Mouse (Mus musculus) midbrain, postnatal 0 days (tissue): ENCODE data around the gene Nemp2. TPM values are rescaled to one million over a fixed set of nuclear protein-coding genes. Genes with fewer than 3 reads are reported as not detected.
"Not testable (repeated sequence)": the region's sequence is repeated elsewhere in the genome, so short reads cannot be mapped to it uniquely, and the experiment has no call there.

Source experiments
- ATAC-seq: fragments of 200-750 bp; cut with Nextera tagmentation; 2 replicates; pipeline ENCODE4 v1.8.0; 2017; ENCODE audit warnings: moderate number of reproducible peaks, mild to moderate bottlenecking, moderate TSS enrichment, moderate library complexity; ENCODE audit not compliant: low FRiP score
- DNase-seq: peaks from one replicate; pipeline ENCODE4 v3.0.0-alpha.2; 2015; ENCODE audit warnings: low spot score
- H3K27ac ChIP-seq: fragments of 300-500 bp; sonication (generic); 2 replicates; pipeline ENCODE4 v1.5.1; 2014; ENCODE audit warnings: low read depth, mild to moderate bottlenecking, low read length, mixed read lengths
- H3K27me3 ChIP-seq: fragments of 300-500 bp; sonication (generic); 2 replicates; pipeline ENCODE4 v1.6.1; 2014; ENCODE audit warnings: low read length, control low read depth, mixed read lengths; ENCODE audit not compliant: insufficient read depth
- H3K36me3 ChIP-seq: fragments of 300-500 bp; sonication (generic); 2 replicates; pipeline ENCODE4 v1.6.1; 2014; ENCODE audit warnings: low read length, control low read depth, mixed read lengths; ENCODE audit not compliant: insufficient read depth
- H3K4me1 ChIP-seq: fragments of 300-500 bp; sonication (generic); 2 replicates; pipeline ENCODE4 v1.6.1; 2014; ENCODE audit warnings: mild to moderate bottlenecking, control low read depth, antibody characterized with exemption, low read length, mixed read lengths; ENCODE audit not compliant: insufficient read depth
- H3K4me2 ChIP-seq: fragments of 300-500 bp; sonication (generic); 2 replicates; pipeline ENCODE4 v1.6.1; 2014; ENCODE audit warnings: low read depth, mild to moderate bottlenecking, low read length, mixed read lengths; ENCODE audit not compliant: poor library complexity, severe bottlenecking
- H3K4me3 ChIP-seq: fragments of 300-500 bp; sonication (generic); 2 replicates; pipeline ENCODE4 v1.5.1; 2014; ENCODE audit warnings: low read depth, mild to moderate bottlenecking, low read length, moderate library complexity
- H3K9ac ChIP-seq: fragments of 300-500 bp; sonication (generic); replicated peaks from 2 replicates; pipeline ENCODE4 v1.6.1; 2014; ENCODE audit warnings: mild to moderate bottlenecking, low read length, moderate library complexity, mixed read lengths; ENCODE audit not compliant: poor library complexity, severe bottlenecking
- H3K9me3 ChIP-seq: fragments of 300-500 bp; sonication (generic); 2 replicates; pipeline ENCODE4 v1.6.1; 2016; ENCODE audit warnings: low read length, control low read depth
- CTCF ChIP-seq: IDR thresholded peaks from 2 replicates; pipeline ENCODE4 v1.5.1; 2016; ENCODE audit warnings: antibody characterized with exemption, mild to moderate bottlenecking
- WGBS: fragments of 180-500 bp; shearing (Covaris S2); extraction: QIAGEN DNeasy Blood & Tissue Kit; methylation state at CpG from one replicate; pipeline ENCODE4 v1.1.7; 2014; 5-methylcytosine and 5-hydroxymethylcytosine counted together
- polyA plus RNA-seq: library from polyadenylated mRNA; unstranded; fragments of >200 nt; fragmentation: Nextera tagmentation; extraction: Ambion mirVana; gene quantifications from 2 replicates; pipeline ENCODE4 v1.2.1, GENCODE M21; 2015
- total RNA-seq: library from RNA; depleted of rRNA; stranded (reverse); fragments of >200 nt; gene quantifications from 2 replicates; pipeline ENCODE4 v1.2.3, GENCODE M21; 2014; rRNA removed

The Nemp2 gene
- total and polyA plus RNA-seq, 2 experiments from 2014 or later = 3.4 to 7.5 TPM

DNA sequence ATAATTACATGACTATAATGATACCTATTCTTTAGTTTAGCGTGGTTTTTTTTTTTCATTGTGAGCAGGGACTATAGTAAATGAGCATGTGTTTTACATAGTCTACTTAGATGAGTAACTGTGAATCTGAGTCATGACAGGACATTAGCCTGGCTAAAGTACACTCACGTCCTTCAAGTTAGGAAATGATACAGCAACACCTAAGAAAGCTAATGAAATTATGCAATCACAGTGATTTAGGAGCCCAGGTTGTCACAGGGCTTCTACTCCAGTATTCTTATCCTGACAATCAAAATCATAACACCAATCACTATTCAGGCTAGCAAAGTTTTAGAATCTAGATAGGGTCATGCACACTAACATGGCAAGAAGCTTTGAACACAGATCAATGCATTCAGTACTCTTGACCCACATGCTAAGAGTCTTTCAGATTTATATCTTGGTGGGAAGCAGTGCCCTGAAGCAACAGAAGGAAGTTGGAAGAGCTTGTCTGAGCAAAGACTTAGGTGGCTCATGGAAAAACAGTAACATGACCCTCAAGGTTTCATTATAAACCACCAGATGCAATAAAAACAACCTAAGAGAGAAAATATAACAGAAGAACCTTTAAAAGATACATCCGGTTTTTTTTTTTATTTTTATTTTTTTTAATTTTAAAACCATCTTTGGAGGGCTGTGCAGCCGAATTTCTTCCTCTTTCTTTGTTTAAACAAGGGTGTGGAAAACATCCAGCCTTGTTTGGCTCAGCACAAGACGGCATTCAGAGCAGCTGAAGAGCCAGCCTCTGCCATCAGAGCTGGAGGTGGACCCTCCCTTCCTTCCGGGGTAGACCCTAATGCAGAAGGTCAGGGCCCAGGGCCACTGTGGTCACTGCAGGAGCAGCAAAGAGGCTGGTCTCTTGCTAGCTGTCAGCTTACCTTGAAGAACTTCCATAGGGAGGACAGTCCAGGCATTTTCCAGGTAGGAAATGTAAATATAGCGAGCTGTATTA lies 45.4 kb downstream of the Nemp2 start:
- Histone ChIP-seq H3K36me3 (no peaks in the 10 kb centered on the region), H3K4me1 (no peaks in the 10 kb centered on the region), H3K4me3 (no peak overlapping the region), H3K27ac (no peak overlapping the region), H3K4me2 (no peak overlapping the region), H3K9ac (no peak overlapping the region), H3K9me3 (no peaks in the 10 kb centered on the region), H3K27me3 (no peaks in the 10 kb centered on the region)
- no peak for ATAC-seq
- no peak for DNase-seq
- 77% methylated on average over 7 of the region's 7 CpGs for WGBS
- TF ChIP-seq CTCF = no peak

DNA sequence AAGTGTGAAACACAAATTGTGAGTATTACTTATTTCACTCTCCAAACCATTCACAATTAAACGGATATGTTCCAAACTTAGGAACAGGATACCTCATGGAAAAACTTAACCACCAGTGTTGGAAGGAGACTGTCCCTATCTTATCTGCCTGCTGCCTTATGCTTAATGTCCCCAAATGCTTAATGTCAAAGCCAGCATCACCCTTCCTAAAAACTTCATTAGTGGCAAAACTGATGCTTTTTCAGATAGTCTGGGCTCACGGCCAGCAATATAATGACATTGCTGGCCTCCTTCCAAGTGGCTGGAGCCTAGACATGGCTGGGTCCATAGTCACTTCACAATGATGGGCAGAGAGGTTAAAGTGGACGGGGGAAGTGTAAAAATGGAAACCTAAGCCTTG lies 46.1 kb downstream of the Nemp2 start:
- Histone ChIP-seq H3K36me3 (no peaks in the 10 kb centered on the region), H3K4me2 (no peak overlapping the region), H3K27me3 (no peaks in the 10 kb centered on the region), H3K27ac (no peak overlapping the region), H3K4me3 (no peak overlapping the region), H3K9me3 (no peaks in the 10 kb centered on the region), H3K9ac (no peak overlapping the region), H3K4me1 (no peaks in the 10 kb centered on the region)
- no peak for TF ChIP-seq CTCF
- DNase-seq (peak; percentile 68), ATAC-seq (no peak; the same call in 1 of the 2 replicates)
- WGBS = 64% methylated on average over 3 of the region's 3 CpGs

DNA sequence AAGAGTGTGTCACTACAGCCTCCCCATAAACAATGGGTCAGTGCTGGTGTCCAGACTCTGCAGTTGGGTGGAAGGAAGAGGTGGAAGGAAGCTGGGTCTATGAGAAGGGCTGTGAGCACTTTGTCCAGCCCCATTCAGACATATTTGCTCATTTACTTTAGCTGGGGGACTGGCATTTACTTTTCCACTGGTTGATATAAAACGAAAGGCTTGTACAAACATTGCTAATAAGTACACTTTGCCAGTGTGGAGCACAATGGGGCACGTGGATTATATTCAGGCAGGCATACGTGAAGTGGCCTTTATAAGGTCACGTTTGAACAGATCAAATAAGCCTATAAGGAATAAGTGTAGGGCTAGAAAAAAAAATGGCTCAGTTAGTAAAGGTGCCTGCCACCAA lies 53.0 kb downstream of the Nemp2 start:
- Histone ChIP-seq H3K27me3 (no peaks in the 10 kb centered on the region), H3K9ac (no peak overlapping the region), H3K4me2 (no peak overlapping the region), H3K27ac (no peak overlapping the region), H3K9me3 (no peaks in the 10 kb centered on the region), H3K36me3 (no peaks in the 10 kb centered on the region), H3K4me1 (no peaks in the 10 kb centered on the region), H3K4me3 (no peak overlapping the region)
- DNase-seq (no peak), ATAC-seq (no peak)
- TF ChIP-seq CTCF = no peak
- WGBS = 74% methylated on average over 4 of the region's 4 CpGs

DNA sequence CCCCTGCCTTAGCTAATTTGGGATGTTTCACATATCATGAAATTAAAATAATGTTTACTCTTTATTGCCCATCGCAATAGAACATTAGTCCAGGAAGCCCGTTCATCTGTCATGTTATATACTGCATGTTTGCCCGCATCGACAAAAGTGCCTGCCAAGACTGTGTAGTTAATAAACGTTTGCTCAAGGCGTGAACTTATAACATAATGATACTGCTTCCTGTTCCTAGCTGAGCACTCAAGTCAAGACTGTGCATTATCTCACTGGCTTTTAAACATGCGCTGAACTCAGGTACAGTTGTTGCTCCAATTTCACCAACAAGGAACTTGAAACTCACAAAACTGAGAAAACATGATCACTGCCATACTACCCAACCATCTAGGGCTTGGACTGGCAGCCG lies 57.1 kb downstream of the Nemp2 start:
- WGBS = 96% methylated on average over 8 of the region's 8 CpGs
- Histone ChIP-seq H3K4me1 (no peaks in the 10 kb centered on the region), H3K9ac (no peak overlapping the region), H3K36me3 (no peaks in the 10 kb centered on the region), H3K4me3 (no peak overlapping the region), H3K4me2 (no peak overlapping the region), H3K27ac (no peak overlapping the region), H3K27me3 (no peaks in the 10 kb centered on the region), H3K9me3 (no peaks in the 10 kb centered on the region)
- DNase-seq = no peak
- TF ChIP-seq CTCF = no peak
- no peak for ATAC-seq

DNA sequence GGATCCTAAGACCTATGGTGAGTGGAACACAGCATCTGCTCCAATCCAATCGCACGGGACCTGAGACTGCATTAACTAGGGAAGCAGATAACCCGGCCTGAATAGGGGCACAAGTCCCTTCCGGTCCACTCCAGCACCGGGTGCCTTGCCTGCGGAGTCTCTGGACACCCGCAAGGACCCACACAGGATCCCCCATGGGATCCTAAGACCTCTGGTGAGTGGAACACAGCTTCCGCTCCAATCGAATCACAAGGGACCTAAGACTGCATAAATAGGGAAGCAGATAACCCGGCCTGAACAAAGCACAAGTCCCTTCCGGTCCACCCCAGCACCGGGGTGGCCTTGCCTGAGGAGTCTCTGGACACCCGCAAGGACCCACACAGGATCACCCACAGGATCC lies 64.0 kb downstream of the Nemp2 start:
- DNase-seq = not testable (repeated sequence)

More for the DNA sequence above, 64.0 kb downstream of the Nemp2 start:
- H3K9ac ChIP-seq, ATAC-seq, H3K36me3 ChIP-seq, H3K27me3 ChIP-seq, H3K9me3 ChIP-seq, H3K4me1 ChIP-seq, H3K4me3 ChIP-seq, H3K27ac ChIP-seq, H3K4me2 ChIP-seq: not testable (repeated sequence)
- 94% methylated on average over 13 of the region's 13 CpGs for WGBS

Other genes with a start within 250 kb of the Nemp2 start
- 11.0 and 14.5 TPM in 2 replicates for gene Nab1, start 130.0 kb upstream of the Nemp2 start, total RNA-seq
- gene Nab1, start 130.0 kb upstream of the Nemp2 start, polyA plus RNA-seq = 4.9 and 5.9 TPM in 2 replicates
- 54.7 and 59.5 TPM in 2 replicates for gene Mfsd6, start 96.8 kb downstream of the Nemp2 start, total RNA-seq
- gene Mfsd6, start 96.8 kb downstream of the Nemp2 start, polyA plus RNA-seq = 10.6 and 11.2 TPM in 2 replicates
- 43.0 and 49.8 TPM in 2 replicates for gene Inpp1, start 187.0 kb downstream of the Nemp2 start, total RNA-seq
- gene Inpp1, start 187.0 kb downstream of the Nemp2 start, polyA plus RNA-seq = 45.8 and 46.8 TPM in 2 replicates
- gene Hibch, start 214.2 kb downstream of the Nemp2 start, total RNA-seq = 13.5 and 23.1 TPM in 2 replicates
- gene Hibch, start 214.2 kb downstream of the Nemp2 start, polyA plus RNA-seq = 20.2 and 20.9 TPM in 2 replicates